Mouse (Mus musculus) hindbrain, embryonic 12.5 days (tissue): ENCODE data around the gene Fitm2. TPM values are rescaled to one million over a fixed set of nuclear protein-coding genes. Genes with fewer than 3 reads are reported as not detected.
"Not testable (repeated sequence)": the region's sequence is repeated elsewhere in the genome, so short reads cannot be mapped to it uniquely, and the experiment has no call there.

Experiments used
- ATAC-seq: fragments of 200-750 bp; cut with Nextera tagmentation; 2 replicates; pipeline ENCODE4 v1.8.0; 2017; ENCODE audit warnings: moderate TSS enrichment; ENCODE audit not compliant: low FRiP score
- H3K27ac ChIP-seq: fragments of 300-500 bp; sonication (generic); 2 replicates; pipeline ENCODE4 v1.5.1; 2016; ENCODE audit warnings: mild to moderate bottlenecking
- H3K27me3 ChIP-seq: fragments of 300-500 bp; sonication (generic); 2 replicates; pipeline ENCODE4 v1.6.1; 2016; ENCODE audit warnings: mild to moderate bottlenecking
- H3K36me3 ChIP-seq: fragments of 300-500 bp; sonication (generic); 2 replicates; pipeline ENCODE4 v1.6.1; 2016; ENCODE audit warnings: mild to moderate bottlenecking
- H3K4me1 ChIP-seq: fragments of 300-500 bp; sonication (generic); 2 replicates; pipeline ENCODE4 v1.6.1; 2016
- H3K4me2 ChIP-seq: fragments of 300-500 bp; sonication (generic); replicated peaks from 2 replicates; pipeline ENCODE4 v1.6.1; 2016; ENCODE audit warnings: mild to moderate bottlenecking
- H3K4me3 ChIP-seq: fragments of 300-500 bp; sonication (generic); 2 replicates; pipeline ENCODE4 v1.5.1; 2016; ENCODE audit warnings: mild to moderate bottlenecking
- H3K9ac ChIP-seq: fragments of 300-500 bp; sonication (generic); 2 replicates; pipeline ENCODE4 v1.6.1; 2016; ENCODE audit warnings: mild to moderate bottlenecking, moderate library complexity
- H3K9me3 ChIP-seq: fragments of 300-500 bp; sonication (generic); replicated peaks from 2 replicates; pipeline ENCODE4 v1.6.1; 2016; ENCODE audit warnings: mild to moderate bottlenecking
- WGBS: fragments of 180-500 bp; shearing (Covaris S2); methylation state at CpG from one replicate; pipeline ENCODE4 v1.1.7; 2016; 5-methylcytosine and 5-hydroxymethylcytosine counted together
- polyA plus RNA-seq: library from polyadenylated mRNA; unstranded; fragments of >200 nt; fragmentation: Nextera tagmentation; extraction: Ambion mirVana; gene quantifications from 2 replicates; pipeline ENCODE4 v1.2.1, GENCODE M21; 2016

Gene Fitm2
- polyA plus RNA-seq, 1 experiment from 2014 or later = 13.1 TPM

DNA sequence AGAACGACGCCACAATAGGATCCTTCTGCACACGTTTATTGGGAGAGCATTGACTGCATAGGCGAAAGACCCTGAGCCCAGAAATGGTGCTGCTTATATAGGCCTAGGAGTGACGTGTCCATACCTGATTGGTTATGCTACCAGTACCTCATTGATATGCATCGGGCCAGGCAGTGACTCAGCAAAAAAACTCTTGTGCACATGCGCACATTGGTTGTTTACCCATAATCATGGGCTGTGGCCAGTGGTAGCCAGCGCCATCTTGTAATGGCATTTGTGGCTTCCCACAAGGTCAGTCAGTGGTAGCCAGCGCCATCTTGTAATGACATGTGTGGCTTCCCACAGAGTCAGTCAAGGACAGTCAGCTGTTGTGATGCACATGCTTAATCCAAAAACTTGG lies 11.1 kb downstream of the Fitm2 start:
- H3K27me3 ChIP-seq = peaks cover 16% of the 10 kb centered on the region
- 96% methylated on average over 9 of the region's 9 CpGs for WGBS
- H3K4me2 ChIP-seq, H3K36me3 ChIP-seq, H3K9ac ChIP-seq, ATAC-seq, H3K27ac ChIP-seq, H3K9me3 ChIP-seq, H3K4me3 ChIP-seq, H3K4me1 ChIP-seq: not testable (repeated sequence)

DNA sequence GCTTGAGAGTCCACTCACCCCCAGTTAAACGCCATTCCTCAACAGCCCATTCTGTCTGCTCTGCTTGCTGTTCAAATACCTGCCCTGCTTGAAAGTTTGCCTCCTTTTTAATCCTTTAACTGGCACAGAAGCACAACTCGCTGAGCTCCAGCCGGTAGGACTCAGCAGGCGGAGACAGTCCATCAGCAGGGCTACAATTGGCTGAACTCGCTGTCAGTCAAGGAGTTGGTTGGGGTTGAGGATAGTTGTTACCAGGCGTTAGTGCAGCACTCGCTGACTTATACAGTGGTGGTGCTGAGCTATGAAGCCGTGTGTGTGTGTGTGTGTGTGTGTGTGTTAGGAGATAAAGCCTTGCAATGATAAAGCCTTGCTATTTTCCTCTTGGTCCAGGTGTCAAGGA lies 11.8 kb downstream of the Fitm2 start:
- Histone ChIP-seq H3K27me3 (peaks cover 16% of the 10 kb centered on the region), H3K4me1 (peaks cover 6% of the 10 kb centered on the region; the same call in 1 of the 2 replicates), H3K27ac (no peak overlapping the region), H3K4me2 (no peak overlapping the region), H3K9me3 (no peaks in the 10 kb centered on the region), H3K36me3 (no peaks in the 10 kb centered on the region), H3K4me3 (no peak overlapping the region), H3K9ac (no peak overlapping the region)
- 87% methylated on average over 8 of the region's 8 CpGs for WGBS
- no peak for ATAC-seq

DNA sequence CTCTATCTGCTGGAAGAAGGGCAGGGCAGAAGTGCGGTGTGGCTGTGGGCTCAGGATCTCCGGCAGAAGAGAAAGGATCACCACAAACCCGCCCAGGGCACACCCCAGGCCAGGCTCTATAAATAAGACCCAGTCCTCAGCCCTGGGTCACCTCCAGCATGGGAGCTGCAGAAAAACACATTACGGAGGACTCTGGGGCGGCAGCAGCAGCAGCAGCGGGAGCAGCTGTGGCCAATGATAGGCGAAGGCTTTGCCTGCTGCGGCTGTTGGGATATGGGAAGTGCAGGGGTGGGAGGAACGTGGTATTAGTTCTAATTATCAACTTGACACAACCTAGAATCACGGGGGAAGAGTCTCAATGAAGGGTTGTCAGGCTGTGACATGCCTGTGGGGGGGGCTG lies 13.0 kb downstream of the Fitm2 start:
- Histone ChIP-seq H3K9me3 (no peaks in the 10 kb centered on the region), H3K9ac (no peak overlapping the region), H3K4me1 (peaks cover 6% of the 10 kb centered on the region; the same call in 1 of the 2 replicates), H3K36me3 (peaks cover 6% of the 10 kb centered on the region), H3K27ac (peak overlapping the region; percentile 35; the same call in 1 of the 2 replicates), H3K27me3 (peaks cover 16% of the 10 kb centered on the region), H3K4me3 (no peak overlapping the region), H3K4me2 (peak overlapping the region; percentile 23)
- peak; percentile 62; the same call in 1 of the 2 replicates for ATAC-seq
- 39% methylated on average over 10 of the region's 10 CpGs for WGBS

DNA sequence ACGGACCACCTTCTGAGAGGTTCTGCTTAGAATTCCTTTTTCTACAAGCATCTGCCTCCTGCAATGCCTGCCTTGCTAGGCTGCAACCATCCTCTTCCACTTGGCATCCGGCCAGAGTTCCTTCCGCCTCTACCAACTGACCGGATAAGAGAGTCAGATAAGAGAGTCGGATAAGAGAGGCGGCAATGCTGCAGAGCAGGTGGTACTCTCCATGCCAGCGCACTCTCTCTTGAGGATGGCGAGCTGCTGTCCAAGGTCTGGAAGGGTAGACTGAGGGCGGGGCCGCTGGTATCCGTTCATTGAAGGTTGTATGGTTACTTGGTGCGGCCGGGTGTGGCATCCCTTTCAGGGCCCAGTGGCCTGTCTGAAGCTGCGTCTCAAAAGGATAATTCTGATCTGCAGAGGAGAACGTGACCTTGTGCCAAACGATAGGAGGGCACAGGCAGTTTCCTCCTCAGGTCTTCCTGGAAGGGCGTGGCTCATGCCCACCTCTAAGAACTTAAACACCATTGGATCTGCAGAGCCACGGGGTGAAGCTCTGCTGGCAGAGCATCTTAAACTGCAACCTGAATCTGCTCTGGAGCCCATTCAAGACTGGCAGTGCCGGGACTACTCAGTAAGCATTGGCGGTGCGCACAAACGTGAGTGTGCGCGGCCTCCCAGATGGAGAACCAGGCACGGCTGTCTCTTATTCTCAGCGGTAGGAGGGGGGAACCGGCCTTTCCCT lies 13.7 kb downstream of the Fitm2 start:
- Histone ChIP-seq H3K4me2 (peak overlapping the region; percentile 23), H3K4me3 (no peak overlapping the region), H3K4me1 (peaks cover 6% of the 10 kb centered on the region; the same call in 1 of the 2 replicates), H3K36me3 (peaks cover 13% of the 10 kb centered on the region), H3K9me3 (no peaks in the 10 kb centered on the region), H3K27ac (peak overlapping the region; percentile 35; the same call in 1 of the 2 replicates), H3K9ac (no peak overlapping the region), H3K27me3 (peaks cover 16% of the 10 kb centered on the region)
- WGBS = 56% methylated on average over 27 of the region's 27 CpGs
- ATAC-seq = peak; percentile 55

DNA sequence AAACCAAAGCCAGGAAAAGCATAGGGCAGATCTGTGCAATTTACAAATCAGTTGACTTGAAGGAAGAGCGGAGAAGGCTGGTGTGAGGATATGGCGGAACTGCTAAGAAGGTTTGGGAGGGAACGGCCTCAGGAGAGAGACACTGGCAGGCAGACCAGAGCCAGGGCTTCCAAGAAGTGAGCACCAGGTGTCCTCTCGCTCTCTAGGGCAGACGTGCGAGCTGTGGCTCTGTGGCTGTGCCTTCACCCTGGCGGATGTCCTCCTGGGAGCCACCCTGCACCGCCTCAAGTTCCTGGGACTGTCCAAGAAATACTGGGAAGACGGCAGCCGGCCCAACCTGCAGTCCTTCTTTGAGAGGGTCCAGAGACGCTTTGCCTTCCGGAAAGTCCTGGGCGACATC lies 19.1 kb downstream of the Fitm2 start:
- 87% methylated on average over 13 of the region's 13 CpGs for WGBS
- Histone ChIP-seq H3K36me3 (peaks cover 48% of the 10 kb centered on the region), H3K4me2 (no peak overlapping the region), H3K27ac (no peak overlapping the region), H3K27me3 (peaks cover 6% of the 10 kb centered on the region; the same call in 1 of the 2 replicates), H3K9me3 (no peaks in the 10 kb centered on the region), H3K4me1 (no peaks in the 10 kb centered on the region), H3K9ac (no peak overlapping the region), H3K4me3 (no peak overlapping the region)
- no peak for ATAC-seq

DNA sequence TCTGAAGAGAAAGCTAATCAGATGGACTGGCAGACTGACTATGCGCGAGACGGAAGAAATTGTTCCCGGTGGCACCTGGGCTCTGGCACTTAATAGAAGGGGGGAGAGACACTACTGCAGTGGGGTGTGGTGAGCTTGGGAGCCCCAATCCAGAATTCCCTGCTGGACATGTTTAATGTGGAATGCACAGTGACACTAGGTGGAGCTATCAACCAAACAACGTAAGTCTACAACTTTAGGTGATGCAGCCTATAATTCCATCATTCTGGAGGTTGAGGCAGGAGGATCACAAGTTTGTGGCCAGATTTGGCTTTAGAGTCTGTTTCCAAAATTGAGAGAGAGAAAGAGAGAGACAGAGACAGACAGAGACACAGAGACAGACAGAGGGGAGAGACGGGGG lies 19.7 kb downstream of the Fitm2 start:
- Histone ChIP-seq H3K9me3 (no peaks in the 10 kb centered on the region), H3K9ac (no peak overlapping the region), H3K27me3 (no peaks in the 10 kb centered on the region; the same call in 1 of the 2 replicates), H3K36me3 (peaks cover 52% of the 10 kb centered on the region), H3K27ac (no peak overlapping the region), H3K4me3 (no peak overlapping the region), H3K4me2 (no peak overlapping the region), H3K4me1 (no peaks in the 10 kb centered on the region)
- ATAC-seq = no peak
- 91% methylated on average over 6 of the region's 6 CpGs for WGBS

DNA sequence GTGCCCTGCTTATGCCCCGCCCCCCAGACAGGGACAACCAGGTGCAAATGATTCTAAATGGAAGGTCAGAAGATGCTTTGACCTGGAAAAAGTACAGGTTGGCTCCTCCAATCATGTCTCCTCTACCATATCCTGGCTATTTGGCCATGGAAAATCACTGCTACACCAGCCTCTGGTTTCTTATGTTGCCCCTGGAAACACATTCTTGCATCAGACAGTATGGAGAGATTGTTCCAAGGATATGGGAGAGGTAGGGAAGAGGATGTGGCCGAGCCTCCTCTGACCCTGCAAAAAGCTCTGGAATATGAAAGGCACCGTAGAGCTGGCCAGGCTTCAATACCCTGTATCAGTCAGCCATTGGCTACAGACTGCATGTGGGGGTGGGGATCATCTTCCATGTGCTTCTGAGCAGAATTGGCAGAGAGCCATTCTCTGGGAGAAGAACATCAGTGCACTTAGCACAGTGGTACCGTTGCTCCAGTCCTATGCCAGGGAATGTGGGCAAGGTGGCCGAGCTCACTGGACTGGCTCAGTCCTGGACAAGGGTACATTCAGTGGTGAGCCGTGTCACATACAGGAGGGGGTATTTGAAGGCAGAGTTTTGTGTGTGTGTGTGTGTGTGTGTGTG lies 21.6 kb downstream of the Fitm2 start:
- no peak for ATAC-seq
- Histone ChIP-seq H3K4me1 (no peaks in the 10 kb centered on the region), H3K9me3 (no peaks in the 10 kb centered on the region), H3K36me3 (peaks cover 61% of the 10 kb centered on the region), H3K27ac (no peak overlapping the region), H3K9ac (no peak overlapping the region), H3K4me2 (no peak overlapping the region), H3K27me3 (no peaks in the 10 kb centered on the region), H3K4me3 (no peak overlapping the region)
- WGBS = 78% methylated on average over 6 of the region's 6 CpGs

DNA sequence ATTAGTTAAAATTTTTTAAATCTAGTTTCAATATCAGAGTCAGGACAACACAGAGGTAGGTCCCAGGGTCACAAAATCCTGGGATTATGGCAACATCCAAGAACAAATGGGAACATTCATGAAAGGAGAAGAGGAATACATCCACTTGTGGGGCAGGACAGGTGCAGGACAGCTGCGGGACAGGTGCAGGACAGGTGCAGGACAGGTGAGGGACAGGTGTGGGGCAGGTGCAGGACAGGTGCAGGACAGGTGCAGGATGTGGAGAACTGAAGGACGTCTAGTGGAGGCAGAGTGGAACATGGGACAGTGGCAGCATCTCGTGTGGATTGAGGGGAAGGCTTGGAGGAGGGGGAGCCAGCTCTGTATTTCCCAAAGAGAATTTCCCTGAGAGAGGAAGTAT lies 23.2 kb downstream of the Fitm2 start:
- H3K4me2 ChIP-seq = no peak overlapping the region
- no peak overlapping the region for H3K27ac ChIP-seq
- ATAC-seq = no peak
- H3K9ac ChIP-seq = no peak overlapping the region
- H3K9me3 ChIP-seq = no peaks in the 10 kb centered on the region
- H3K4me3 ChIP-seq = no peak overlapping the region
- H3K27me3 ChIP-seq = no peaks in the 10 kb centered on the region
- peaks cover 53% of the 10 kb centered on the region for H3K36me3 ChIP-seq
- 66% methylated on average over 3 of the region's 3 CpGs for WGBS
- no peaks in the 10 kb centered on the region for H3K4me1 ChIP-seq

DNA sequence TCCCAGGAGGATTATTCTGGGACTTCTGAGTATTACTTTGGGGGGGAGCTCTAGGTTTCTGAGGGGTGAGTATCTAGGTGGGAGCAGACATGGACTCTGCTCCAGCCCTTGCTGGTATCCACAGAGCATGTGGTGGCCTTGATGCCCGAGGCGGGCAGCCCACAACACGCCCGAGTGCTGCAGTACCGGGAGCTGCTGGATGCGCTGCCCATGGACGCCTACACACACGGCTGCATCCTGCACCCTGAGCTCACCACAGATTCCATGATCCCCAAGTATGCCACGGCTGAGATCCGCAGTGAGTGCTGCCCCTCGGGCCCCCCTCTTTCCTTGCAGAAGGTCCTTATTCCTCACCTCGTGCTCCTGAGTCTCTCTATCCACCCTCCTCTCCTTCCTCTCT lies 25.1 kb downstream of the Fitm2 start:
- Histone ChIP-seq H3K4me3 (no peak overlapping the region), H3K4me2 (no peak overlapping the region), H3K36me3 (peaks cover 42% of the 10 kb centered on the region), H3K9ac (no peak overlapping the region), H3K27ac (no peak overlapping the region), H3K4me1 (no peaks in the 10 kb centered on the region), H3K27me3 (no peaks in the 10 kb centered on the region), H3K9me3 (no peaks in the 10 kb centered on the region)
- 87% methylated on average over 12 of the region's 12 CpGs for WGBS
- ATAC-seq = no peak

DNA sequence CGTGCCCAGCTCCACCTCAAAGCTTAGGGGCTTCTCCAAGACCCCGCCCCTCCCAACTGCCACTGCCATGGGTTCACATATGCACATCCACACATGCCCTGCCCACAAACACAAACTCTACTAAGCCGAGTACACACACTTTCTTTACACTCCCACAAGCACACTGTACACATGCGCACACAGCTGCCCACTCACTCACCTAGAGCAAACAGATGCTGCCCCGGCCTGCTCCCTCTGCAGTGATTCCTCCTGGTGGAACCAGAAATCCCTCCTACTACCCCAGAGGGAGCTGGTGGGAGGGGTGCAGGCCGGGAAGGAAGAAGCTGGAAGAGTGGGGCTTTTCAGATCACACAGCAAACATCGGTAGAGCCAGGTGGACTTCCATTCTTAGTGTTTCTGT lies 28.4 kb downstream of the Fitm2 start:
- H3K27me3 ChIP-seq = no peaks in the 10 kb centered on the region; the same call in 1 of the 2 replicates
- H3K4me3 ChIP-seq = no peak overlapping the region
- H3K4me1 ChIP-seq = peaks cover 22% of the 10 kb centered on the region
- peaks cover 15% of the 10 kb centered on the region for H3K36me3 ChIP-seq
- no peak overlapping the region for H3K9ac ChIP-seq
- no peak for ATAC-seq
- no peak overlapping the region for H3K4me2 ChIP-seq
- no peak overlapping the region for H3K27ac ChIP-seq
- H3K9me3 ChIP-seq = no peaks in the 10 kb centered on the region
- 71% methylated on average over 7 of the region's 7 CpGs for WGBS

DNA sequence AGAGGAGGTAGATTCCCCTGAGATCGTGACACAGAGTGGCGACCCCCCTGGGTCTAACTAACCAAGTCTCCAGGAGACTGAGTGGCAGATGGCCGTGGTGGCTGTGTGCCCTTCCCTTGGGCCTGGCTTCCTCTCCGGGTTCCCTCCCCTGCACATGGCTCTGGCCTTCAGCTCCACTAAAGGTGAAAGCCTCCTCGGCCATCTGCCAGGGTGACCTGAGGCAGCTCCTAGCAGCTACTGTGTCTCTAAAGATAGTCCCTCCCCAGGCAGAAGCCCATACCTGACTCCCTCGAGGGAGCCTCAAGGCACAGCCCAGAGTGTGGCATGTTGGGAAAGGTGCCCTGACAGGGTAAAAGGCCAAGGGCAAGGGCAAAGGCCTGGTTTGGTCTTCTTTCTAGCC lies 28.9 kb downstream of the Fitm2 start:
- H3K4me1 ChIP-seq = peaks cover 22% of the 10 kb centered on the region
- no peak overlapping the region for H3K4me3 ChIP-seq
- no peak overlapping the region for H3K27ac ChIP-seq
- H3K36me3 ChIP-seq = peaks cover 15% of the 10 kb centered on the region
- peaks cover 3% of the 10 kb centered on the region for H3K27me3 ChIP-seq
- no peak overlapping the region for H3K4me2 ChIP-seq
- no peak overlapping the region for H3K9ac ChIP-seq
- no peak for ATAC-seq
- 68% methylated on average over 6 of the region's 6 CpGs for WGBS
- no peaks in the 10 kb centered on the region for H3K9me3 ChIP-seq

DNA sequence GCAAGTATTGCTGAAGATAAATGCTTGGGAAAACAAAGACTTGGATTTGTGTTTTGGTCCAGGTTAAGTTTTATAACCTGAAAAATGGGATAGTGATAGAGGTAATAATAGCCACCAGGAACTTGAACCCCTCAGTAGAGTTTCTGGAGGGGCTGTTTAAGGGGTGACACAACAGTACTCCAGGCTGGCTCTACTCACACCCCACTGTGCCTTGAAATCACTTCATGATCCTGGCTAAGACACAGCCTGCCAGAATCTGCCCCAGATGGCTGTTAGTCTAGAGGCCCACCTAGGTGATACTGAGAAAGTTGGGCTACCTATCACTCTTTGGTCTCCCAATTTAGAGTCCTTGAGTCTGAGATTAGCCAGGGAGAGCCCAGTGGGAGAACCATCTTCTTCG lies 32.9 kb downstream of the Fitm2 start:
- H3K4me2 ChIP-seq = peak overlapping the region; percentile 64
- WGBS = 83% methylated on average over 1 of the region's 1 CpGs
- H3K27ac ChIP-seq = no peak overlapping the region
- no peaks in the 10 kb centered on the region for H3K36me3 ChIP-seq
- H3K27me3 ChIP-seq = peaks cover 10% of the 10 kb centered on the region
- H3K4me3 ChIP-seq = peak overlapping the region; percentile 74
- ATAC-seq = no peak
- H3K9me3 ChIP-seq = no peaks in the 10 kb centered on the region
- H3K4me1 ChIP-seq = peaks cover 30% of the 10 kb centered on the region
- H3K9ac ChIP-seq = peak overlapping the region; percentile 87
